Mouse (Mus musculus) intestine, embryonic 15.5 days (tissue): ENCODE measurements around the gene Dlgap1. TPM values are rescaled to one million over a fixed set of nuclear protein-coding genes. Genes with fewer than 3 reads are reported as not detected.

ENCODE experiments used
- ATAC-seq: fragments of 200-750 bp; cut with Nextera tagmentation; 2 replicates; pipeline ENCODE4 v1.8.0; 2017; ENCODE audit warnings: moderate TSS enrichment, moderate library complexity
- H3K27ac ChIP-seq: fragments of 300-500 bp; sonication (generic); 2 replicates; pipeline ENCODE4 v1.5.1; 2015; ENCODE audit warnings: mild to moderate bottlenecking, inconsistent platforms
- H3K27me3 ChIP-seq: fragments of 300-500 bp; sonication (generic); replicated peaks from 2 replicates; pipeline ENCODE4 v1.6.1; 2015; ENCODE audit warnings: inconsistent platforms
- H3K36me3 ChIP-seq: fragments of 300-500 bp; sonication (generic); 2 replicates; pipeline ENCODE4 v1.6.1; 2015; ENCODE audit warnings: inconsistent platforms
- H3K4me1 ChIP-seq: fragments of 300-500 bp; sonication (generic); replicated peaks from 2 replicates; pipeline ENCODE4 v1.6.1; 2015; ENCODE audit warnings: inconsistent platforms
- H3K4me2 ChIP-seq: fragments of 300-500 bp; sonication (generic); replicated peaks from 2 replicates; pipeline ENCODE4 v1.6.1; 2015; ENCODE audit warnings: mild to moderate bottlenecking, inconsistent platforms
- H3K4me3 ChIP-seq: fragments of 300-500 bp; sonication (generic); replicated peaks from 2 replicates; pipeline ENCODE4 v1.5.1; 2015; ENCODE audit warnings: inconsistent platforms
- H3K9ac ChIP-seq: fragments of 300-500 bp; sonication (generic); 2 replicates; pipeline ENCODE4 v1.6.1; 2015; ENCODE audit warnings: inconsistent platforms
- H3K9me3 ChIP-seq: fragments of 300-500 bp; sonication (generic); 2 replicates; pipeline ENCODE4 v1.6.1; 2016; ENCODE audit warnings: inconsistent platforms
- WGBS: fragments of 180-500 bp; shearing (Covaris S2); methylation state at CpG from one replicate; pipeline ENCODE4 v1.1.7; 2015; 5-methylcytosine and 5-hydroxymethylcytosine counted together
- polyA plus RNA-seq: library from polyadenylated mRNA; unstranded; fragments of >200 nt; fragmentation: Nextera tagmentation; extraction: Ambion mirVana; gene quantifications from 2 replicates; pipeline ENCODE4 v1.2.1, GENCODE M21; 2015

Gene Dlgap1
- polyA plus RNA-seq, 1 experiment from 2014 or later, result 1.6 TPM

DNA sequence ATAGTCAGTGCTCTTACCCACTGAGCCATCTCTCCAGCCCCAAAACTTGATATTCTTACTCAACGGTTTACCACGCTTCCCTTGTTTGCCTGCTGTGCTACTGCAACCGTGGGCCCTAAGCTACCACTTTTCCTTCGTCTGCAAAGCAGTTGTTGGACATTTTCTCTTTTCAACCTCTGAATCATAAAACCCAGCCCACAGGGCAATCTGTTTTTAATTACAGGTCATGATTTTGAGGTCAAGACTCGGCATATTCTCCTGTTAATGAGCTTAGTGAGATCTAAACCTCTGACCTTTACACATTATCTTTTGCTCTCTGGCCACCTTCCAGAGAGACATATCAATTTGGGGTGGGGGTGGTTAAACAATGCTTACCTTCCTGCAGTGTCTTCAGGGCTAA, 869.7 kb downstream of the Dlgap1 start:
- Histone ChIP-seq H3K9me3 (no peaks in the 10 kb centered on the region), H3K36me3 (no peaks in the 10 kb centered on the region), H3K4me1 (peaks cover 13% of the 10 kb centered on the region; the same call in 1 of the 2 replicates), H3K9ac (no peak overlapping the region), H3K27me3 (no peaks in the 10 kb centered on the region), H3K4me3 (no peak overlapping the region), H3K27ac (no peak overlapping the region), H3K4me2 (no peak overlapping the region)
- WGBS, result 47% methylated on average over 5 of the region's 5 CpGs
- ATAC-seq, result no peak

GRCm38 (mm10) chr17:70843252-70843651, 874.4 kb downstream of the Dlgap1 start:
- no peaks in the 10 kb centered on the region for H3K27me3 ChIP-seq
- H3K36me3 ChIP-seq, result peaks cover 12% of the 10 kb centered on the region
- peaks cover 10% of the 10 kb centered on the region for H3K4me1 ChIP-seq
- peak overlapping the region; percentile 76 for H3K27ac ChIP-seq
- no peak overlapping the region for H3K4me3 ChIP-seq
- peak; percentile 65 for ATAC-seq
- H3K9me3 ChIP-seq, result no peaks in the 10 kb centered on the region
- H3K4me2 ChIP-seq, result peak overlapping the region; percentile 25; the same call in 1 of the 2 replicates
- WGBS, result 59% methylated on average over 4 of the region's 4 CpGs
- H3K9ac ChIP-seq, result no peak overlapping the region

GRCm38 (mm10) chr17:70844971-70845370, 876.1 kb downstream of the Dlgap1 start:
- H3K4me1 ChIP-seq, result peaks cover 10% of the 10 kb centered on the region
- no peaks in the 10 kb centered on the region for H3K27me3 ChIP-seq
- H3K36me3 ChIP-seq, result peaks cover 12% of the 10 kb centered on the region
- no peaks in the 10 kb centered on the region for H3K9me3 ChIP-seq
- H3K4me3 ChIP-seq, result no peak overlapping the region
- H3K9ac ChIP-seq, result no peak overlapping the region
- WGBS, result 49% methylated on average over 10 of the region's 10 CpGs
- ATAC-seq, result peak; percentile 16; the same call in 1 of the 2 replicates
- peak overlapping the region; percentile 33 for H3K4me2 ChIP-seq
- H3K27ac ChIP-seq, result peak overlapping the region; percentile 83

DNA sequence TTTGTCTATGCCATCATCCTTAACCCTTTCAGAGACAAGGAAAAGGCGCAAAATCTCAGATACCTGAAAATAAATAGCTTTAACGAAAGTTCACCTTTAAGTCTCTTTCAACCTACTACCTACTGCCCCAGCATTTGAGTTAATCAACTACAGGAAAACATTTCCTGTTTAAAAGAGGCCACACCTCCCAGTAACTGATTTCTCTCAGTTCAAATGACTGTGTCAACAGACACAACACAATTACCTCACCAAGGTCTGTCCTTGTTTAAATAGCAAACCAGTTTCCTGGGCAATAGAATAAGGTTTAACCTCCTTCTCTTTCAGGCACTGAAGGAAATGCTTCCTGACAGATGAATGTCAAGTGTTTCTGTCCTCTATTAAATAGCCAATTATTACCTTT, 876.7 kb downstream of the Dlgap1 start:
- peak; percentile 68 for ATAC-seq
- Histone ChIP-seq H3K9me3 (no peaks in the 10 kb centered on the region), H3K4me2 (peak overlapping the region; percentile 33), H3K36me3 (peaks cover 12% of the 10 kb centered on the region), H3K27ac (peak overlapping the region; percentile 83), H3K27me3 (no peaks in the 10 kb centered on the region), H3K4me1 (peaks cover 10% of the 10 kb centered on the region), H3K4me3 (no peak overlapping the region), H3K9ac (no peak overlapping the region)
- WGBS, result 56% methylated on average over 2 of the region's 2 CpGs

DNA sequence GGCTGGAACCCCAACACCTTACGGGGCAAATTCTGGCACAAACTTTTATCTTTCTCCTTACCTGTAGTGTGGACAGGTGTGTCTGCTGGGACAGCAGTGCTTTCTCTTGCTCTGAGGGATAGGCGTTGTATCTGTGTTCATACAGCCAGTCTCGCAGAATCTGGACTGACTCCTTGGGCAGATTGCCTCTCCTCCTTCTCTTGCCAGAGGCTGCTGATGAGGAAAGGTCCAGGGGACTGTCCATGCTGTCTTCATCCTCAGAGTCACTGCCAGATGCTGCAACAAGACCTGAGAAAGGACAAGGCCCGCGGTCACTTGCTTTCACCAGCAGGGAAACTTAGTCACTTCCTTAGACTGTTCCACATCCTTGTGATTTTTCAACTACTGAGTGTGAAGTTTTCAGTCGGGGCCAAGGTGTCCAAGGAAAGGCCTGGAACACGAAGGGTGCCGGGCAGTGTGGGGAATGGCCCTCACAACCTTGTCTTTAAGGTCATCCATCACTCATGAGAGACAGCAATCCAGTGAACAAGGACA, 877.3 kb downstream of the Dlgap1 start:
- peak; percentile 17 for ATAC-seq
- no peak overlapping the region for H3K9ac ChIP-seq

DNA sequence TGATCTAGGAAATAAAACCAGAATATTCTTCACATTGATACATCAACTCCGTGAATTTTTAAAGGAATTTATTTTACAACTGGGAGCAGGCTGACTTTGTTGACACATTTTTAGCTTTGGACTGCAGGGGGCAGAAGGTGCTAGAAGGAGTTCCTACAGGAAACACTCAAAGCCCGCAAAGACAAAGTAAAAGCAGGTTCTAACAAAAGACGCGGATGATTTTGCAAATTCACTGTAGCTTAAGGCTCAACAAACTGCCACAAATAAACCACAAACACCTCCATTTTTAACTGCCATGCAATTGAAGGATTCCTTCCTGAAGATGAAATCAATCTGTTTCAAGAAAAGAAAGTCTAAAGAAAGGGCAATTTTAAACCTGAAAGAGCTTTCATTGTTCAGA, 878.2 kb downstream of the Dlgap1 start:
- ATAC-seq, result no peak
- no peak overlapping the region for H3K27ac ChIP-seq
- no peak overlapping the region for H3K4me3 ChIP-seq

More for the DNA sequence above, 877.3 kb downstream of the Dlgap1 start:
- Histone ChIP-seq H3K9me3 (no peaks in the 10 kb centered on the region), H3K36me3 (peaks cover 12% of the 10 kb centered on the region), H3K4me2 (peak overlapping the region; percentile 20; the same call in 1 of the 2 replicates), H3K4me1 (peaks cover 10% of the 10 kb centered on the region), H3K27me3 (no peaks in the 10 kb centered on the region), H3K4me3 (no peak overlapping the region), H3K27ac (peak overlapping the region; percentile 83)
- WGBS, result 44% methylated on average over 8 of the region's 8 CpGs

GRCm38 (mm10) chr17:70847751-70848510, 879.1 kb downstream of the Dlgap1 start:
- peak overlapping the region; percentile 92 for H3K9ac ChIP-seq
- H3K9me3 ChIP-seq, result no peaks in the 10 kb centered on the region
- H3K36me3 ChIP-seq, result peaks cover 12% of the 10 kb centered on the region
- WGBS, result under 1% methylated on average over 17 of the region's 17 CpGs
- ATAC-seq, result no peak
- H3K27me3 ChIP-seq, result no peaks in the 10 kb centered on the region
- peaks cover 10% of the 10 kb centered on the region for H3K4me1 ChIP-seq
- H3K27ac ChIP-seq, result peak overlapping the region; percentile 99
- H3K4me3 ChIP-seq, result peak overlapping the region; percentile 76
- peak overlapping the region; percentile 99 for H3K4me2 ChIP-seq

More for the DNA sequence above, 878.2 kb downstream of the Dlgap1 start:
- peak overlapping the region; percentile 45 for H3K4me2 ChIP-seq
- no peaks in the 10 kb centered on the region for H3K9me3 ChIP-seq
- 1% methylated on average over 4 of the region's 4 CpGs for WGBS
- H3K36me3 ChIP-seq, result peaks cover 12% of the 10 kb centered on the region
- no peaks in the 10 kb centered on the region for H3K27me3 ChIP-seq
- H3K4me1 ChIP-seq, result peaks cover 10% of the 10 kb centered on the region
- H3K9ac ChIP-seq, result no peak overlapping the region

DNA sequence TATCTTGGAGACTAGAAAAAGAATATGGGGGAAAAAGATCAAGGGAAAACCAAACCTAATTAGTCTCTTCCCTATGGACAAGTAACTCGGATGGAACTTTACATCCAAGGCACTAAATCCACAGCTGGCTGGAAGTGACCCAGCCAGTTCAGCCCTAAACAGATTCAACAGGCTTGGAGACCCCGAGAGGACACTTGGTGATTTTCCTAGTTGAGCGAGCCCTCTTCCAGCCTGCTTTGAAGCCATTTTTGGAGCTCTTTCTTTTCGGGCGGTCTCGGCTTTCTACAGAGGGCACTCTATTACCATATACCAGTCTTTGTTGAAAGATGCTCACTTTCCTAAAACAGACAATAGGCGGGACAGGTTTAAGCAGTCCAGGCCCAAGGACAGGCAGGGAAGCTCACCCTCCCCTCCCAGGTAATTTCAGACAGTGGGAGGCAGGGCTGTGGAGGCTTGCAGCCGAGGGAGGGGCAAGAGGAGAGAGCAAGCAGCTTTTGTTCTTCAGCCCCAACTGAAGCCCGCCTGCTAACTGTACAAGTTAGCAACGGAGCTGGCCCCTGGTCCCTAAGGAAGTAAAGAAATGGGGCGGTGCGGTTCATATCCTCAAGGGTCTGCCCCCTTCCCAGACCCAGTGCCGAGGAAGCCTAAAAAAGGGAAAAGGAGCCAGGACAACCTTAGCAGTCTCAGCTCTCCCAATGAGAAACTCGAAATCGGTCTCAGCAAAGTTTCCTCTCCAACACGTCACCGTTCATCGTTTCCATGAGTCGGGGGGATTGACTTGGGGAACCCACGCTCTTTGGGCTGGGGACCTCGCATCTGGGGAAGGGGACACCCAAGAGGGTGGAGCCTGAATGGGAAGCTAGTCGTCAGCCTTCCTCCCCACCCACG, 879.9 kb downstream of the Dlgap1 start:
- peak overlapping the region; percentile 99 for H3K4me2 ChIP-seq
- WGBS, result under 1% methylated on average over 23 of the region's 23 CpGs
- no peaks in the 10 kb centered on the region for H3K9me3 ChIP-seq
- peaks cover 12% of the 10 kb centered on the region for H3K36me3 ChIP-seq
- peak overlapping the region; percentile 92 for H3K9ac ChIP-seq
- H3K27ac ChIP-seq, result peak overlapping the region; percentile 99
- ATAC-seq, result peak; percentile 24
- H3K27me3 ChIP-seq, result no peaks in the 10 kb centered on the region
- H3K4me3 ChIP-seq, result peak overlapping the region; percentile 76
- peaks cover 11% of the 10 kb centered on the region for H3K4me1 ChIP-seq

GRCm38 (mm10) chr17:70849399-70850232, 880.7 kb downstream of the Dlgap1 start:
- Histone ChIP-seq H3K4me1 (peaks cover 14% of the 10 kb centered on the region), H3K36me3 (peaks cover 7% of the 10 kb centered on the region), H3K4me2 (peak overlapping the region; percentile 99), H3K9me3 (no peaks in the 10 kb centered on the region), H3K27me3 (no peaks in the 10 kb centered on the region), H3K4me3 (peak overlapping the region; percentile 76), H3K27ac (peak overlapping the region; percentile 99), H3K9ac (peak overlapping the region; percentile 92)
- under 1% methylated on average over 32 of the region's 33 CpGs for WGBS
- no peak for ATAC-seq

- Histone ChIP-seq H3K27ac (peak overlapping the region; percentile 99), H3K4me2 (peak overlapping the region; percentile 99), H3K4me1 (peaks cover 10% of the 10 kb centered on the region), H3K4me3 (peak overlapping the region; percentile 76), H3K9ac (peak overlapping the region; percentile 92), H3K9me3 (no peaks in the 10 kb centered on the region), H3K27me3 (no peaks in the 10 kb centered on the region), H3K36me3 (peaks cover 2% of the 10 kb centered on the region; the same call in 1 of the 2 replicates)
- under 1% methylated on average over 40 of the region's 40 CpGs for WGBS
- peak; percentile 19 for ATAC-seq
Observed at GRCm38 (mm10) chr17:70850233-70850995, 881.5 kb downstream of the Dlgap1 start.
